Mouse (Mus musculus) gastrocnemius, adult 2 months (tissue): ENCODE measurements at regions not wholly inside any gene's neighbourhood (a gene's known extent, or its start where the extent isn't known, plus 50 kb on each side); places are given as distances from the start of the nearest gene placed in this dataset.

ENCODE experiments used
- DNase-seq: peaks from one replicate; pipeline ENCODE4 v3.0.0; 2022
- H3K27ac ChIP-seq: fragments of 200-600 bp; 2 replicates; pipeline ENCODE4 v1.8.1; 2022; ENCODE audit warnings: mild to moderate bottlenecking
- H3K4me3 ChIP-seq: fragments of 200-600 bp; 2 replicates; pipeline ENCODE4 v1.8.1; 2022; ENCODE audit warnings: mild to moderate bottlenecking, moderate library complexity
- CTCF ChIP-seq: fragments of 200-600 bp; IDR thresholded peaks from 2 replicates; pipeline ENCODE4 v1.8.1; 2022; ENCODE audit warnings: antibody characterized with exemption, mild to moderate bottlenecking, moderate library complexity
- intact Hi-C: fragments of 180-260 bp; cut with DNase I; formaldehyde crosslinking; loops from one replicate; pipeline ENCODE4 v1.15.1; 2025

- DNase-seq = no peak
- Histone ChIP-seq H3K4me3 (no peak overlapping the region), H3K27ac (no peak overlapping the region)
- intact Hi-C loops = no loop called here
- TF ChIP-seq CTCF = no peak
Observed at GRCm38 (mm10) chr8:33067453-33068039, 361.0 kb upstream of the 5930422O12Rik start.

DNA sequence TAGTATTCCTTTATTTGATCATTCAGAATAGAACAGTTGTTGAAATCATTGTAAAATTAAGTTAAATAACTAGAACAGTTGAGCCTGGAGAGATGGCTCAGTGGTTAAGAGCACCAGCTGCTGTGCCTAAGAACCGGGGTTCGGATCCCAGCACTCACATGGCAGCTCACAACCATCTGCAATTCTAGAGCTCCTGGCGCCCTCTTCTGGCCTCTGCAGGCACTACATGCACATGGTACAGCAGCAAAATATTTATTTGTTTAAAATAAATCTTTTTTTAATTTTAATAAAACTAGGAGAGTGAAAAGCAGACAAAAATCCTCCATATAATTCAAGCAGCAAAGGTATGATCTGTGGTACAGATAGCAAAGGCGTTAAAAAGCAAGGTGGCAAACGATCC, 360.0 kb upstream of the 5930422O12Rik start:
- Histone ChIP-seq H3K4me3 (no peak overlapping the region), H3K27ac (no peak overlapping the region)
- peak; percentile 15; the same call in 1 of the 2 replicates for TF ChIP-seq CTCF
- no peak for DNase-seq
- intact Hi-C loops = no loop called here

DNA sequence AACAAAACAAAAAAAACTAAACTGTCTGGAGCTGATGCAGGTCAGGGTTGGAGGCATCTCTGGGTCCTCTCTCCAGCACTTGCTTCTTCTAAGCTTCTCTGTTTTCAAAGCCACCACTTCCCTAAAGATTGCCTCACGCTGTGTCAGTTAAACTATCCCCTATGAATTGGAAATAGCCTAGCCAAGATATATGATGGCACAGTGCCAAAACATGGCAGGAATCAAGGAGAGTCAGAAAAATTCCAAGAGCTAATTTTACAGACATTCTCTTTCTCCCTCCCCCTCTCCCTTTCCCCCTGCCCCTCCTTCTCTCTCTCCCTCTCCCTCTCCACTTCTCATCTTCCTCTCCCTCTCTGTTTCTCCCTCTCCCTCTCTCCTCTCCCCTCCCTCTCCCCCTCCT, 353.3 kb upstream of the 5930422O12Rik start:
- TF ChIP-seq CTCF = no peak
- H3K27ac ChIP-seq = no peak overlapping the region
- H3K4me3 ChIP-seq = no peak overlapping the region
- DNase-seq = no peak
- intact Hi-C loops = no loop called here

- intact Hi-C loops = no loop called here
- H3K27ac ChIP-seq = no peak overlapping the region
- no peak for TF ChIP-seq CTCF
- DNase-seq = no peak
- H3K4me3 ChIP-seq = no peak overlapping the region
Observed at GRCm38 (mm10) chr8:33076253-33076652, 352.3 kb upstream of the 5930422O12Rik start.

DNA sequence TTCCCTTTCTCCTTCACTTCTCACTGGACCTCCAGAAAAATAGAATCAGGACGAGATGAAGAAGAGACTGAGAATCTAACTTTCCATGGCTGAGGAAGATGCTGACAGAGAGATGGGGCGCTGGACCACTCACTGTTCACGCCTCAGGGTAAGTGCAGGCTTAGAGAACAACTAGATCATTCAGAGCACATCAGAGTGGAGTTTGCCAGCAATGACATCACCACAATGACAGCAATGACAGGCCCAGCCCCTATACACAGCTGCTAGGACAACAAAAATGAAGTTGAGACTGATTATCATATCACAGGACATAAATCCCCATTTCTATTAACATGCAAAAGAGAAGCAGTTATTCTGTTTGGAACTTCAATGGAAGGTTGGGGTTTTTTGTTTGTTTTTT, 350.4 kb upstream of the 5930422O12Rik start:
- no peak for TF ChIP-seq CTCF
- intact Hi-C loops = no loop called here
- Histone ChIP-seq H3K27ac (no peak overlapping the region), H3K4me3 (no peak overlapping the region)
- DNase-seq = no peak

DNA sequence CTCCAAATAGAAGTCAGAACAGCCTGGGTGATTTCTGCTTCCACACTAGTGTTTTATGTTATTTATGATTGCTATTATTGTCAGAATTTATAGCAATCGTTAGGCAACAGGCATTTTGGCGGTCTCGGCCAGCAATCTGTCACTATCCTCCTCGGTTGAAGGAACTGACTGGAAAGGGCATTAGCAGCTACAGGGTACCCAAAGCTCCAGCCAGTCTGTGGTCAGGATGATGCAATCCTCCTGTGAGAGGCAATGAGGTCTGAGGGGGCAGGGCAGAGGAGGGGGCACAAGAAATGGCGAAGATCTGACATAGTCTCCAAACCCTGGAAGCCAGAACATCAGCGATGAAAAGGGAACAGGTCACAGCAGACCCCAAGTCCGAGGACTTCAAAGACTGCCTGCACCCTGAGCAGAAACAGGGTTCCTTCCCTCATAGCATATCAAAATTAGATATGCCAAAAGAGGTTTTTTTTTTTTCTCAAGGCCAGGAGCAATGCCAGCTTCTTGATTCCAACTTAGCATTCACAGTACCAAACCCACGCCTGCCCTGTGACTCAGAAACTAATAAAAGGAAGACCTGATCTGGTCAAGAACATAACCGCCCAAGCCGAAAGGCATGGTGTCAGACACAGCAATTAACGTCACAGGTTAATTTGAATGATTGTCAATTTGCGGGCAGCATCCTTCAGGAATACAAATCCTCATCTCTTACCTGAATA, 348.5 kb upstream of the 5930422O12Rik start:
- Histone ChIP-seq H3K27ac (no peak overlapping the region), H3K4me3 (no peak overlapping the region)
- intact Hi-C loops = no loop called here
- TF ChIP-seq CTCF = no peak
- DNase-seq = no peak

GRCm38 (mm10) chr8:33081941-33082340, 346.6 kb upstream of the 5930422O12Rik start:
- DNase-seq = no peak
- intact Hi-C loops = no loop called here
- Histone ChIP-seq H3K4me3 (no peak overlapping the region), H3K27ac (no peak overlapping the region)
- TF ChIP-seq CTCF = no peak

DNA sequence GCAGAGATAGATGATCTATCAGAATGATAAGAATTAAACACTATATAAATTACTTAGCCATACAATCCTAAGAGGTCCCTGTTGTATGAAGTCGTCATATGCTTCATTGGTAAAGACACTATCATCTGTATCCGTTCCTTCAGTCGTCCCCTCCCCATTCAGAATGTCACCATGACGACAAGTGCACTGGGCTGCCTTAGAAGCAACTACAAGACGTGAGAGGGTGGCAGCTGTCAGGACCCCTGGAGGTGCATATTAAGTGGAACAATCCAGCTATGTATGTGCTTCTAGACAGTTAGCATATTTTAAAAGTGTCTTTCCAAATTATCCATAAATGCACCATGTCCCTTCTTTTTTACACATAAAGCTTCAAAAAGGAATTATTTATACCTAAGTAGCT, 343.0 kb upstream of the 5930422O12Rik start:
- intact Hi-C loops = no loop called here
- no peak overlapping the region for H3K4me3 ChIP-seq
- no peak for TF ChIP-seq CTCF
- no peak for DNase-seq
- no peak overlapping the region for H3K27ac ChIP-seq

GRCm38 (mm10) chr8:33089731-33090130, 338.8 kb upstream of the 5930422O12Rik start:
- Histone ChIP-seq H3K4me3 (no peak overlapping the region), H3K27ac (no peak overlapping the region)
- intact Hi-C loops = no loop called here
- no peak for DNase-seq
- TF ChIP-seq CTCF = no peak

GRCm38 (mm10) chr8:33108914-33109313, 319.6 kb upstream of the 5930422O12Rik start:
- H3K4me3 ChIP-seq = no peak overlapping the region
- no peak overlapping the region for H3K27ac ChIP-seq
- no peak for TF ChIP-seq CTCF
- intact Hi-C loops = no loop called here
- no peak for DNase-seq

GRCm38 (mm10) chr8:33115271-33116236, 313.0 kb upstream of the 5930422O12Rik start:
- TF ChIP-seq CTCF = no peak
- no peak for DNase-seq
- Histone ChIP-seq H3K4me3 (no peak overlapping the region), H3K27ac (no peak overlapping the region)
- intact Hi-C loops = no loop called here

DNA sequence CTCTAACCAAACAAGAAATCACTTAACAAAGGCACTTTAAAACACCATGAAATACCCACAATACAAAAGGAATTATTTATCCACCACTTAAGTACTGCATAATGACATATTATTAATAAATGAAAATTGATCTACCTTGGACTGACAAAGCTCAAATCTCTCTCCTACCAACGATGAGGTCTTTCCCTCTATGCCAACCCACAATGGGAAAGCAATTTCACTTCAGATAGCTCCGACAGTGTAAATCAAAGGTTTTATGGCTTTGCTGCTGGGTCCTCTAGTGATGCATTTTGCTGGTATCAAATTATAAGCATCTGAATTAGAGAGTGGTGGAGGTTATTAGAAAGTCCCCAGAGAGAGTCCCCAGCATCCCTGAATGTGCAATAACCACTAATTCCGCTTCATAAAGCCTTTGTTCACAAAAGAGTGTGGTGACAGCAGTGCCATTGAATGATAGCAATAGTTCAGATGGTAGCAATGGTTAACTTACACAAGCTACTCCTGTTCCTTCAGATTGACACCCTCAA, 305.4 kb upstream of the 5930422O12Rik start:
- no peak for TF ChIP-seq CTCF
- intact Hi-C loops = no loop called here

GRCm38 (mm10) chr8:33126981-33127380, 301.5 kb upstream of the 5930422O12Rik start:
- intact Hi-C loops = no loop called here
- Histone ChIP-seq H3K27ac (no peak overlapping the region), H3K4me3 (no peak overlapping the region)
- no peak for DNase-seq
- TF ChIP-seq CTCF = no peak

More for the DNA sequence above, 305.4 kb upstream of the 5930422O12Rik start:
- no peak for DNase-seq
- no peak overlapping the region for H3K27ac ChIP-seq
- H3K4me3 ChIP-seq = no peak overlapping the region
